Mouse (Mus musculus) C2C12 (cell line): ENCODE measurements at regions not wholly inside any gene's neighbourhood (a gene's known extent, or its start where the extent isn't known, plus 50 kb on each side); places are given as distances from the start of the nearest gene placed in this dataset.

ENCODE experiments used
- H3K27me3 ChIP-seq: one replicate; pipeline ENCODE4 v1.6.1; 2011; ENCODE audit not compliant: control insufficient read depth, insufficient read depth, insufficient read length
- H3K36me3 ChIP-seq: one replicate; pipeline ENCODE4 v1.6.1; 2011; ENCODE audit not compliant: control insufficient read depth, insufficient read depth
- H3K4me3 ChIP-seq: one replicate; pipeline ENCODE4 v1.5.1; 2011; ENCODE audit warnings: mild to moderate bottlenecking, control low read depth; ENCODE audit not compliant: poor library complexity, insufficient read depth, severe bottlenecking
- H3K79me2 ChIP-seq: one replicate; pipeline ENCODE4 v1.6.1; 2011; ENCODE audit not compliant: control insufficient read depth, insufficient read depth
- H3K79me3 ChIP-seq: one replicate; pipeline ENCODE4 v1.6.1; 2011; ENCODE audit warnings: low read depth, control low read depth
- H3ac ChIP-seq: one replicate; pipeline ENCODE3; 2011; ENCODE audit warnings: low read depth; ENCODE audit not compliant: control insufficient read depth, insufficient read length
- CEBPB ChIP-seq: IDR thresholded peaks from one replicate; pipeline ENCODE4 v1.6.1; 2011; ENCODE audit warnings: low read depth, mild to moderate bottlenecking, control low read depth, moderate library complexity
- CTCF ChIP-seq: IDR thresholded peaks from one replicate; pipeline ENCODE4 v1.5.1; 2011; ENCODE audit not compliant: control insufficient read depth, insufficient read depth, insufficient read length
- FOSL1 ChIP-seq: IDR thresholded peaks from one replicate; pipeline ENCODE4 v1.8.0; 2011; ENCODE audit warnings: mild to moderate bottlenecking, low read length; ENCODE audit not compliant: poor library complexity, insufficient read depth, severe bottlenecking
- MAX ChIP-seq: IDR thresholded peaks from one replicate; pipeline ENCODE4 v1.6.1; 2011; ENCODE audit warnings: mild to moderate bottlenecking, control low read depth
- MYOD1 ChIP-seq: IDR thresholded peaks from one replicate; pipeline ENCODE4 v1.6.1; 2011; ENCODE audit warnings: low read depth; ENCODE audit not compliant: control insufficient read depth, insufficient read length
- MYOG ChIP-seq: IDR thresholded peaks from one replicate; pipeline ENCODE4 v1.6.1; 2011; ENCODE audit not compliant: control insufficient read depth, insufficient read length; ENCODE audit errors: extremely low read depth
- USF1 ChIP-seq: IDR thresholded peaks from one replicate; pipeline ENCODE4 v1.6.1; 2011; ENCODE audit warnings: low read depth, mild to moderate bottlenecking, control low read depth, moderate library complexity

GRCm38 (mm10) chr1:194565574-194565973 is 52.4 kb upstream of the Plxna2 start:
- Histone ChIP-seq H3K79me3 (no peaks in the 10 kb centered on the region), H3K27me3 (no peaks in the 10 kb centered on the region), H3K36me3 (no peaks in the 10 kb centered on the region), H3K79me2 (no peaks in the 10 kb centered on the region), H3K4me3 (no peak overlapping the region), H3ac (no peak overlapping the region)
- TF ChIP-seq MYOG, result no peak
- TF ChIP-seq USF1, result no peak
- no peak for TF ChIP-seq FOSL1
- TF ChIP-seq CEBPB, result no peak

- Histone ChIP-seq H3K36me3 (no peaks in the 10 kb centered on the region), H3ac (no peak overlapping the region), H3K79me3 (no peaks in the 10 kb centered on the region), H3K79me2 (no peaks in the 10 kb centered on the region), H3K4me3 (no peak overlapping the region), H3K27me3 (no peaks in the 10 kb centered on the region)
- no peak for TF ChIP-seq FOSL1
- no peak for TF ChIP-seq CEBPB
- TF ChIP-seq MYOG, result no peak
- no peak for TF ChIP-seq MYOD1
- no peak for TF ChIP-seq MAX
- TF ChIP-seq USF1, result no peak
- TF ChIP-seq CTCF, result no peak
Measured at GRCm38 (mm10) chr1:194563946-194564345, 54.1 kb upstream of the Plxna2 start.

- Histone ChIP-seq H3ac (no peak overlapping the region), H3K36me3 (no peaks in the 10 kb centered on the region), H3K27me3 (no peaks in the 10 kb centered on the region), H3K4me3 (no peak overlapping the region), H3K79me3 (no peaks in the 10 kb centered on the region), H3K79me2 (no peaks in the 10 kb centered on the region)
- TF ChIP-seq MAX (no peak), CEBPB (no peak), USF1 (no peak), CTCF (no peak), MYOD1 (no peak), MYOG (no peak), FOSL1 (no peak)
Measured at GRCm38 (mm10) chr1:194561098-194561497, 56.9 kb upstream of the Plxna2 start.

GRCm38 (mm10) chr1:194548661-194549060 is 69.4 kb upstream of the Plxna2 start:
- Histone ChIP-seq H3K4me3 (no peak overlapping the region), H3ac (no peak overlapping the region), H3K27me3 (no peaks in the 10 kb centered on the region), H3K79me3 (no peaks in the 10 kb centered on the region), H3K79me2 (no peaks in the 10 kb centered on the region), H3K36me3 (no peaks in the 10 kb centered on the region)
- TF ChIP-seq FOSL1 (no peak), MAX (no peak), MYOD1 (no peak), USF1 (no peak), CTCF (no peak), CEBPB (no peak), MYOG (no peak)

GRCm38 (mm10) chr1:194548243-194548642 is 69.8 kb upstream of the Plxna2 start:
- Histone ChIP-seq H3K36me3 (no peaks in the 10 kb centered on the region), H3K79me3 (no peaks in the 10 kb centered on the region), H3K4me3 (no peak overlapping the region), H3K79me2 (no peaks in the 10 kb centered on the region), H3K27me3 (no peaks in the 10 kb centered on the region), H3ac (no peak overlapping the region)
- TF ChIP-seq MYOG (no peak), CTCF (no peak), FOSL1 (no peak), USF1 (no peak), MAX (no peak), CEBPB (no peak)

- TF ChIP-seq CEBPB, result no peak
- TF ChIP-seq USF1, result no peak
- no peak for TF ChIP-seq MYOD1
- TF ChIP-seq MYOG, result no peak
- no peak for TF ChIP-seq MAX
- TF ChIP-seq FOSL1, result no peak
- TF ChIP-seq CTCF, result no peak
- Histone ChIP-seq H3K4me3 (no peak overlapping the region), H3K27me3 (no peaks in the 10 kb centered on the region), H3ac (no peak overlapping the region), H3K36me3 (no peaks in the 10 kb centered on the region), H3K79me2 (no peaks in the 10 kb centered on the region), H3K79me3 (no peaks in the 10 kb centered on the region)
Measured at GRCm38 (mm10) chr1:194540923-194541322, 77.1 kb upstream of the Plxna2 start.
